Mouse (Mus musculus) kidney, adult 8-10 months (tissue): ENCODE measurements around the gene Tada1.

Experiments used
- DNase-seq, 2 experiments: peaks; one replicate each; pipeline ENCODE4 v3.0.0; 2022

The Tada1 gene

DNA sequence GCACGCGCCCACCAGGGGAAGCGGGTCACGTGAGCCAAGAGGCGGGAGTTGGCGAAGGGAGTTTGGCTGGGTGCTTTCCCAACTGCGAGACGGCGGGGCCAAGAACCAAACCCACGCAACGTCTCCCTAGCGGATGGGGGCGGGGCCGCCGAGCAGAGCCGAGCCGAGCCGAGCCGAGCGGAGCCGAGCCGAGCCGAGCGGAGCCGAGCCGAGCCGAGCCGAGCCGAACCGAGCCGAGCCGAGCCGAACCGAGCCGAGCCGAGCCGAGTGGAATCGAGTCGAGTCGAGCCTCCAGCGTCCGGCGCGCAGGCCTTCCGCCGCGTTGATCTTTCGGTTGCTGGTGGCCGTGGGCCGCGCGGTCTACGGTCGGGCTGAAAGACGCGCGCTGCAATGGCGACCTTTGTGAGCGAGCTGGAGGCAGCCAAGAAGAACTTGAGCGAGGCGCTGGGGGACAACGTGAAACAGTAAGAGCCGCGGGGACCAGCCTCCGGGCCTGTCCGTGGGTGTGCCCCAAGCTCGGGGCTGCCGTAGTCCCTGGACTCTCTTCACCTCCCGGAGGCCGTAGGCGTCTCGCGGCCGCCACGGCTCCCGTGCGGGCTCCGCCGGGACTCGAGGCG is at the start of gene Tada1:
Gene Tada1 (plus strand): TSS at position 85 of the 617 bp plus-strand sequence.
- peak; percentile 92 to 94 for DNase-seq

DNA sequence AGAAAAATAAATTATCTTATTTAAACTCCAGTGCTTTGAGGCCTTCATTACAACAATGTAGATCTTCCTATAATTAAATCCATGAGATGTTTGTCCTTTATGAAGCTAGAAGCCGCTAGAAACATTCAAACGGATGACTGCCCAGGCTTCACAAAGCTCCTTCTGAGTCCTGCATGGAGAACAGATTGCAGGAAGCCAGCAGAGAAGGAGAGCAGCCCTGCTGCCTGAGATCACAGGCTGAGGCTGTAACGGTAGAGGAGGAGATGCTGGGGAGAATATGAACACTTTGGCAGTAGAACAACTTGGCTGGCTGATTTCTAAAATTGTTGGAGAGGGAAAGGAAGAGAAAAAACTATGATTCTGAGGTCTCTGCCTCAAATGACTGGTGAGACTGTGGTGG is 48.1 kb upstream of the Tada1 start:
- no peak for DNase-seq

DNA sequence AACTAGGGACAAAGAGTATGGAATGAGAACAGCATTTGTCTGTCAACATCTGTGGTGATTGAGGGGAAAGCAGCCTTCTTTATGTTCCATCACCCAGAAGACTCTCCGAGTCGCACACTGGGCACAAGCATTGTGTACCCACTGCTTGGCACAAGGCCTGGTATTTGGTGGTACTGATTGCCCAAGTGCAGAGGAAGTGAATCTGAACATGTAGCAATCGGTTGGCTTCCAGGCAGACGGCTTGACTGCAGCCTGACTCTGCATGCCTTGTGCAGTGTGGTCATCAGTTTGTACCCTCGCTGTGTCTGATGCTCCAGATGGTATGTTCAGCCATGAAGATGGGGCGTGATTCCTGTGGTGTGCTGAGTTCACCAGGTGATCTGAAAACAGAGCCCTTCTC is 39.8 kb upstream of the Tada1 start:
- DNase-seq, result no peak

DNA sequence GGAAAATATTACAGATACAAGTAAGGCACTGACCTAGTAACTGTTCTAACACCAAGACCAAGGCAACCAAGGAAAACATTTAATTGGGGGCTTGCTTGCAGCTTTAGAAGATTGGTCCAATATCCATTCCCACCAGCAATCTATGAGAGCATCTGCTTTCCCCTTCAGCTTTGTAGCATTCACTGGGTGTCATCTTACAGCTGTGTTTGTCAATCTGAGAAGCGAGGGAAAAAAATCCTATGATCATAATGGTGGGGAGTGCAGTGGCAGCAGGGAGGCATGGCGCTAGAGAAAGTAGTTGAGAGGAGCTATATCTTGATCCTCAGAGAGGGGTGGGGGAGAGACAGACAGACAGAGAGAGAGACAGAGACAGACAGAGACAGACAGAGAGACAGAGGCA is 36.8 kb upstream of the Tada1 start:
- DNase-seq, result no peak

DNA sequence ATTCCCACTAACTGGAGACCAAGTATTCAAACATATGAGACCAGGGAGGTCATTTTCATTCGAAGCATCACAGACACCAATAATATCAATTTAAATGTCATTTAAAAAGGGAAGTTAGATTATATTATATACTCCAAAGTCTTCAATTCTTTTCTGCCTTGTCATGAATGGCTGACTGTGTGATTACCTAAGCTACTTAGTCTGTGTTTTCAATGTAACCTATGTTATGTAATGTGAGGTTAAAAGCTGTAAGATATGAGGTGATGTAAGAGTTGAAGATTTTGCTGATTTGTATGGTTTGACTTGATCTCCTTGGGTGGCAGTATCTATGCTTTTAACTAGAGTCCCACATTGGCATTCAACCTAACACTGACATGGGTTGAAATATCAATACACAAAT is 36.4 kb upstream of the Tada1 start:
- no peak for DNase-seq

GRCm38 (mm10) chr1:166343586-166343985 is 35.3 kb upstream of the Tada1 start:
- DNase-seq, result no peak

GRCm38 (mm10) chr1:166344300-166345077 is 34.4 kb upstream of the Tada1 start:
- no peak for DNase-seq

DNA sequence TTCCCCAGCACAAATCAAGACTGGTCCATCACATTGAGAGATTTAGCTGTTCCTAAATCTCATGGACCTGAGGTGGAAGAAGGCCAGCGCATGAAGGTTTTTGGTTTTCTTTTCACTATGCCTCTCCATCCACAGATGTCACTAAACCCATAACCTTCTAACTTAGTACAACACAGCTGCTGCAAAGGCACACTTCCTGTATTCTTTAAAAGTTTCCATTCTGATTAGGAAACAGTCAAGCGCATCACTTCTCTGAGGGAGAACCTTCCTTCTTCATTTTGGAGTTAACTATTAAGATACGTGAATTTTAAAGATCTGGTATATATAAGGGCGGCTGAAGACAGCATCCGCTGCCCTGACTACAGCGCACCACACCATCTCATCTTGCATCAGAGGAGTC is 33.3 kb upstream of the Tada1 start:
- no peak for DNase-seq

DNA sequence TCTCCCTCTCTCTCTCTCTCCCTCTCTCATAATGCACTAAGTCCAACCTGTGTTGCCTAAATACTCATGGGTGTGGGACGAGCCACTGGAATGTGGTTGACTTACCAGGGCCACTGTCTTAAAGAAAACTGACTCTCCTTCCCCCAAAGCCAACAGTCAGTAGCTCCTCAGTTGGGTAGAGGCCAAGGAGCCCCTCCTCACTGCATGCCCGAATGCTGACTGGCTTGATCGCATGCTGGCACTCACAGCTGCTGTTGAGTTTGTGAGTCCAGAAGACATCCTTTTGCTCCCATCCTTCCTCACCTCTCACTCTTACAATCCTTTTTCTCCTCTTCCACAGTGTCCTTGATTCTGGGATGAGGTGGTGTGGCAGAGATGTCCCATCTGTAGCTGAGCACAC is 32.0 kb upstream of the Tada1 start:
- DNase-seq, result no peak

DNA sequence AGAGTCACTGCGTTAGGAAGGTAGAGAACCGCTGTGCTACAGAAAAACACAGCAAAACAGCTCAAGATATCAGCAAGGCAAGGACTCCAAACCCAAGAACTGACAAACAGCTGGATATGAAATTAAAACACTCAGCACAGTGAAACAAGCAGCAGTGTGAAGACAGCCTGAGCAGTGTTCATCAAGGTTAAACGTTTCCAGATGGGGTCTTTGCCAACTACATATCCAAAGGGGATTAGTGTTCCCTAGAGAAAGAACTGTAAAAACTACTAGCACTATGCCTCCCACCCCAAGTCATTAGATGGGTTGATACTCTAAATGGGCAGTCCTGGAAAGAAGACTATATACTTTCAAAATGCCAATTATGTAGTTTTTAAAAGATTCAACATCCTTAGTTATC is 29.6 kb upstream of the Tada1 start:
- no peak for DNase-seq

GRCm38 (mm10) chr1:166349751-166350150 is 29.1 kb upstream of the Tada1 start:
- no peak for DNase-seq

- peak; percentile 76 to 87 for DNase-seq
Measured at GRCm38 (mm10) chr1:166360157-166360855, 18.6 kb upstream of the Tada1 start.

- no peak for DNase-seq
Measured at GRCm38 (mm10) chr1:166360896-166361295, 18.0 kb upstream of the Tada1 start.

DNA sequence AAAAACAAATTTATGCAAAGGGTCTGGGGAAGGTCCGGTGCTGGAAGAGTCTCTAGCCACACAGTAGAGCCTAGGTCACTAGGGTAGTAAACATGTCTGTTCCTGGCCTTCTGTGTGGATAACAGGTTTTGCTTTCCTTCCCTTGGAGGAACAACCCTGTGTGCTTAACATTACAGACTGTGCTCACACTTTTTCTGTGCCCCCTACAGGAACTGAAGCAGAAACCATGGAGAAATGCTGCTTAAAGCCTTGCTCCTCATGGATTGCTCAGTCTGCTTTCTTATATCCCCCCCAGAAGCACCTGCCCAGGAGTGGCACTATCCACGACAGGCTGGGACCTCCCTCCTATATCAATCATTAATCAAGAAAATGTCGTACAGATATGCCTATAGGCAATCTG is 17.1 kb upstream of the Tada1 start:
- DNase-seq, result no peak

GRCm38 (mm10) chr1:166362659-166363058 is 16.2 kb upstream of the Tada1 start:
- no peak for DNase-seq

GRCm38 (mm10) chr1:166363122-166363521 is 15.8 kb upstream of the Tada1 start:
- no peak for DNase-seq

GRCm38 (mm10) chr1:166377171-166377570 is 1.7 kb upstream of the Tada1 start:
- peak in 1 of 2 experiments; percentile 25 for DNase-seq

DNA sequence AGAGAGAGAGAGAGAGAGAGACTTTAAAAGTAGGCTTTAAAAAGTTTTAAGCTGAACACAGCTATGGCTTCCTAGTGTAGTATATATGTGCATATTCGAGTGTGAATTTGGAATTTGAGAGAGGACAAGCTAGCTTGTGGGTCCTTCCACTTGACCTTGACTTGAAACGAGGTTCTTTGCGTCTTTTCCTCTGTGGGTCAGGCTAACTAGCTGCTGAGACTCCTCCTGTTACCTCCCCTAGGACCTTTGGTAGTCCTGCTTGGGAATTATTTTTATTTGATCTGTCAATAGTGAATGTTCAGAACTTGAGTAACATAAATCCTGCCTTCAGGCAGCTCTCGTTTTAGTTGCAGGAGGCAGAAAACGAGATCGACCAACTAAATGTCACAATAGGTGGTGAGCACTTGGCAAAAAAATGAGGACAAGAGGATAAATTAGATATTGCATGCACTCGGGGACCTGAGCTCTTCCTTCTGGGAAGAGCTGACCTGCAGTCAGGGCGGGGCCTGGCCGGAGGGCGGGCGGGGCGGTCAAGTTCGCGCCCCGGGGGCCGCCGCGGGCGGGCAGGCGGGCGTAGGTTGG is 375 bp upstream of the Tada1 start:
- no peak for DNase-seq

DNA sequence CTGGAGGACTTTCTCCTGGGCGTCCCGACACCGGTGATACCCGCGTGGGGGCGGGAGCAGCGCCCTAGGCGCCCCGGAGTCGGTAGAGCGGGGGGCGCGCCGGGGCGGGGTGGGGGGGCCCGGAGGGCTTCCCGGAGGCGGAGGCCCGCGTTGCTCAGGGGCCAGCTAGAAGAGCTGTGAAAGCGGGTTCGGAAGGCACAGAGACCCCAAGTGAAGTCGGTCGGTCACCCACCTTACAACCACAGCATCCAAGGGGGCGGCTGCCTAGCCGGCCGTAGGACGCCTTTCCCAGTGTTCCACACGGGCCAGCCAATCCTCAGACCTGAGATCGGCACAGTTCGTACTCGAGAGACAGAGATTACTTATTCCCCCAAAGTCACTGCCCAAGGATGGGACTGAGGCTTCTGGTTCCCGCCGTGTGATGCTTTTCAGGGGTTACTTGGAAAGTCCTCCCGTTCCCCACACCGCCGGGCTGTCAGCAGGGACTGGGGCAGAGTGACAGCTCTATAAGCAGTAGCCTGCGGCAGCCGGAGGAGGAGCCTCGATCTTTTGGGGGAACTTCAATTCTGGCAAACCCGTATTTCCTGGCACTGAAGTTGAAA is 834 bp downstream of the Tada1 start:
- DNase-seq, result peak; percentile 51 to 60

DNA sequence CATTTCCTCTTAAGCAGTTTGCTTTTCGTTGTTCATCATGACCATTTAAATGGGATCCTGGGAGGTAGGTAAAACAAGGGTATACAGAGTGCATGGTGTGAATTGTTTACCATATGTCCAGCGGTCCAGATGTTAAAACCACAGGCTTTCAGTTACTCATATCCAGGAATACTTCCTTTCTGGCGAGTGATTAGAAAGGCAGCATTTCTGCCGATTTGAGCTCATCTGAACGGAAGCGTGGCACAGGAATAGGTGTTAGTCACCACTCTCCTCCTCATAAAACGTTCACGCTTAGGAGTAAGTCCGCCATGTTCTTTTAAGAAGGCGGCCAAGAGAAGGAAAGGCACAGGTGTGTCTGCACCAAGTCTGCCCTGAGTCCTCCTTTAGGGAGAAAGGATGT is 2.4 kb downstream of the Tada1 start:
- no peak for DNase-seq

- no peak for DNase-seq
Measured at GRCm38 (mm10) chr1:166381821-166382220, 2.9 kb downstream of the Tada1 start.

- DNase-seq, result no peak
Measured at GRCm38 (mm10) chr1:166382626-166383025, 3.7 kb downstream of the Tada1 start.

- DNase-seq, result no peak
Measured at GRCm38 (mm10) chr1:166384614-166385013, 5.7 kb downstream of the Tada1 start.
